Mouse (Mus musculus): ENCODE results near the gene Agpat4. TPM values are rescaled to one million over a fixed set of nuclear protein-coding genes. Genes with fewer than 3 reads are reported as not detected.

Agpat4 gene
- total and polyA plus RNA-seq, 2 experiments from 2014 or later: 9.2 to 13.4 TPM

DNA sequence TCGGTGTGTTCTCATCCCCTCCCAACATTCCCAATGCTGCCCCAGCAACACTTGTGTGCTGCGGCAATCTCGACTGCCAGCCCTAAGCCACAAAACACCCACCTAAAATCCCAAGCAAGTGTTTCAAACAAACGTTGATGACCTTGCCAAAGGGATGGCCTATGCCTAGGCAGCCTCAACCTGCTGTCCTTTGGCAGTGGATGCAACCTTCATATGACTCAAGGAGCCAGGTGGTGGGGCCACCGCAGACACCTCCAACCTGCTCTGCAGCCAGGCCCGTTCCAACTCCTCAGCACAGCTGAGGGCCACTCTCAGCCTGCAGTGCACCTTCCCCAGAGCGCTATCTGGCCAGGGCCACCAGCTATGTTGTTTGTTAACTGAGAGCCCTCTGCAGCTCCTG lies 110.0 kb downstream of the Agpat4 start:
- no peak overlapping the region for H3K27ac ChIP-seq (ENCODE audit: low read depth)
- H3K9me3 ChIP-seq (replicated peaks; ENCODE audit: control insufficient read depth, low read length): no peaks in the 10 kb centered on the region
- 85% methylated on average over 7 of the region's 7 CpGs for WGBS

GRCm38 (mm10) chr17:12229756-12230155 lies 111.3 kb downstream of the Agpat4 start:
- Histone ChIP-seq H3K4me3 (ENCODE audit: low read depth, low read length) (no peak overlapping the region), H3K27me3 (ENCODE audit: control insufficient read depth, insufficient read depth, low read length) (no peaks in the 10 kb centered on the region), H3K4me1 (ENCODE audit: control insufficient read depth, insufficient read depth) (no peaks in the 10 kb centered on the region), H3K27ac (ENCODE audit: low read depth) (no peak overlapping the region), H3K9ac (replicated peaks; ENCODE audit: low read depth, low read length) (no peak overlapping the region), H3K4me2 (ENCODE audit: low read depth, low read length) (no peak overlapping the region), H3K9me3 (replicated peaks; ENCODE audit: control insufficient read depth, low read length) (no peaks in the 10 kb centered on the region), H3K36me3 (replicated peaks; ENCODE audit: control insufficient read depth, insufficient read depth, low read length) (peaks cover 74% of the 10 kb centered on the region)
- 91% methylated on average over 9 of the region's 9 CpGs for WGBS
- no peak for DNase-seq (ENCODE audit: low spot score)
- no peak for TF ChIP-seq CTCF (IDR thresholded peaks at IDR 0.05; ENCODE audit: low read depth)
- no peak for ATAC-seq (ENCODE audit: insufficient read depth, low read depth)

More for the DNA sequence above, 110.0 kb downstream of the Agpat4 start:
- Histone ChIP-seq H3K36me3 (replicated peaks; ENCODE audit: control insufficient read depth, insufficient read depth, low read length) (peaks cover 68% of the 10 kb centered on the region), H3K4me3 (ENCODE audit: low read depth, low read length) (no peak overlapping the region), H3K4me2 (ENCODE audit: low read depth, low read length) (no peak overlapping the region), H3K9ac (replicated peaks; ENCODE audit: low read depth, low read length) (no peak overlapping the region), H3K27me3 (ENCODE audit: control insufficient read depth, insufficient read depth, low read length) (no peaks in the 10 kb centered on the region), H3K4me1 (ENCODE audit: control insufficient read depth, insufficient read depth) (no peaks in the 10 kb centered on the region)
- no peak for TF ChIP-seq EP300 (IDR thresholded peaks at IDR 0.05; ENCODE audit: low read depth)
- TF ChIP-seq CTCF (IDR thresholded peaks at IDR 0.05; ENCODE audit: low read depth): no peak
- ATAC-seq (ENCODE audit: insufficient read depth, low read depth) (no peak), DNase-seq (ENCODE audit: low spot score) (no peak)

GRCm38 (mm10) chr17:12230167-12230566 lies 111.7 kb downstream of the Agpat4 start:
- Histone ChIP-seq H3K27me3 (ENCODE audit: control insufficient read depth, insufficient read depth, low read length) (no peaks in the 10 kb centered on the region), H3K4me2 (ENCODE audit: low read depth, low read length) (no peak overlapping the region), H3K27ac (ENCODE audit: low read depth) (no peak overlapping the region), H3K9me3 (replicated peaks; ENCODE audit: control insufficient read depth, low read length) (no peaks in the 10 kb centered on the region), H3K36me3 (replicated peaks; ENCODE audit: control insufficient read depth, insufficient read depth, low read length) (peaks cover 78% of the 10 kb centered on the region), H3K4me1 (ENCODE audit: control insufficient read depth, insufficient read depth) (no peaks in the 10 kb centered on the region), H3K4me3 (ENCODE audit: low read depth, low read length) (no peak overlapping the region), H3K9ac (replicated peaks; ENCODE audit: low read depth, low read length) (no peak overlapping the region)
- ATAC-seq (ENCODE audit: insufficient read depth, low read depth) (no peak), DNase-seq (ENCODE audit: low spot score) (no peak)
- 79% methylated on average over 6 of the region's 6 CpGs for WGBS
- TF ChIP-seq CTCF (IDR thresholded peaks at IDR 0.05; ENCODE audit: low read depth) (no peak), EP300 (IDR thresholded peaks at IDR 0.05; ENCODE audit: low read depth) (no peak)

GRCm38 (mm10) chr17:12231087-12231486 lies 112.6 kb downstream of the Agpat4 start:
- no peaks in the 10 kb centered on the region for H3K9me3 ChIP-seq (replicated peaks; ENCODE audit: control insufficient read depth, low read length)
- H3K27me3 ChIP-seq (ENCODE audit: control insufficient read depth, insufficient read depth, low read length): no peaks in the 10 kb centered on the region
- no peak for TF ChIP-seq EP300 (IDR thresholded peaks at IDR 0.05; ENCODE audit: low read depth)
- TF ChIP-seq CTCF (IDR thresholded peaks at IDR 0.05; ENCODE audit: low read depth): no peak
- no peak overlapping the region for H3K27ac ChIP-seq (ENCODE audit: low read depth)
- H3K9ac ChIP-seq (replicated peaks; ENCODE audit: low read depth, low read length): no peak overlapping the region
- DNase-seq (ENCODE audit: low spot score) (no peak), ATAC-seq (ENCODE audit: insufficient read depth, low read depth) (no peak)
- no peaks in the 10 kb centered on the region for H3K4me1 ChIP-seq (ENCODE audit: control insufficient read depth, insufficient read depth)
- H3K4me2 ChIP-seq (ENCODE audit: low read depth, low read length): no peak overlapping the region
- peaks cover 80% of the 10 kb centered on the region for H3K36me3 ChIP-seq (replicated peaks; ENCODE audit: control insufficient read depth, insufficient read depth, low read length)
- WGBS: 75% methylated on average over 7 of the region's 7 CpGs
- H3K4me3 ChIP-seq (ENCODE audit: low read depth, low read length): no peak overlapping the region

DNA sequence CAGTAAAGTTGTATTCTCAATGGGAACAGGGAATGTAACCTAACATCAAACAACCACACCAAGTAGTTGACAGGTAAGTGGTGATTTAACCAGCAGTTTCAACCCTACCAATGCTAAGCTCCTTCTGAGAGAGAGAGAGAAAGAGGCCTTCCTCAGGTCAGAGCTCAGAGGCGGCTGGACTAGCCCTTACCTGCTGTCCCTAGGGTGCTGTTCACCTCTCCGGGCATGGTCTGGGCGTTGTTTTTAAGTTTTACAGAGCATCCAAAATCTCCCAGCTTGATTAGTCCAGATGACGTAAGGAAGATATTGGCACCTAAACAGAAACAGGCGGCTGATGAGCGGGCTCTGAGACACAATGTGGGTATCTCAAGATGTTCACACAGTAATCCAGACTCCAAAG lies 114.2 kb downstream of the Agpat4 start:
- no peaks in the 10 kb centered on the region for H3K27me3 ChIP-seq (ENCODE audit: control insufficient read depth, insufficient read depth, low read length)
- H3K4me3 ChIP-seq (ENCODE audit: low read depth, low read length): no peak overlapping the region
- no peaks in the 10 kb centered on the region for H3K9me3 ChIP-seq (replicated peaks; ENCODE audit: control insufficient read depth, low read length)
- TF ChIP-seq CTCF (IDR thresholded peaks at IDR 0.05; ENCODE audit: low read depth) (no peak), EP300 (IDR thresholded peaks at IDR 0.05; ENCODE audit: low read depth) (no peak)
- DNase-seq (ENCODE audit: low spot score) (no peak), ATAC-seq (ENCODE audit: insufficient read depth, low read depth) (no peak)
- H3K4me2 ChIP-seq (ENCODE audit: low read depth, low read length): no peak overlapping the region
- H3K36me3 ChIP-seq (replicated peaks; ENCODE audit: control insufficient read depth, insufficient read depth, low read length): peaks cover 83% of the 10 kb centered on the region
- WGBS: 93% methylated on average over 6 of the region's 6 CpGs
- no peak overlapping the region for H3K27ac ChIP-seq (ENCODE audit: low read depth)
- H3K9ac ChIP-seq (replicated peaks; ENCODE audit: low read depth, low read length): no peak overlapping the region
- no peaks in the 10 kb centered on the region for H3K4me1 ChIP-seq (ENCODE audit: control insufficient read depth, insufficient read depth)

DNA sequence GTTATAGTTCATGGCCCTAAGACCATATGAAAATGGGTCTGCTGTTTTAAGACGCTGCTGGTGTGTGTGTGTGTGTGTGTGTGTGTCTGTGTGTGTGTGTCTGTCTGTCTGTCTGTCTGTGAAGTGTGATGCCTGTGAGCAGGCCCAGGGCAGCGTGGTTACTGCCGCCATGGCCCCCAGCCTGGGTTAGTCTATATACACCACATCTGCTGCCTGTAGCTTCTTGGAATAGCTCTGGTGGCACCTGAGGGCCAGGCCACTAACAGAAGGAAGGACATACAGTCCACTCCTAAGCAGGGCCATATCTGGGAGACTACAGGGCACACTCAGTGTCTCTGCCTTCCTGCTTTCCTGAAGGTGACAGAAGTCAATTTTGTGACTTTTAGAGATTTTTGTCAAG lies 122.2 kb downstream of the Agpat4 start:
- TF ChIP-seq CTCF (IDR thresholded peaks at IDR 0.05; ENCODE audit: low read depth) (no peak), EP300 (IDR thresholded peaks at IDR 0.05; ENCODE audit: low read depth) (no peak)
- no peak overlapping the region for H3K9ac ChIP-seq (replicated peaks; ENCODE audit: low read depth, low read length)
- no peak overlapping the region for H3K4me2 ChIP-seq (ENCODE audit: low read depth, low read length)
- H3K27ac ChIP-seq (ENCODE audit: low read depth): no peak overlapping the region
- no peak for ATAC-seq (ENCODE audit: insufficient read depth, low read depth)
- 89% methylated on average over 3 of the region's 3 CpGs for WGBS
- H3K9me3 ChIP-seq (replicated peaks; ENCODE audit: control insufficient read depth, low read length): no peaks in the 10 kb centered on the region
- peaks cover 73% of the 10 kb centered on the region for H3K36me3 ChIP-seq (replicated peaks; ENCODE audit: control insufficient read depth, insufficient read depth, low read length)
- H3K27me3 ChIP-seq (ENCODE audit: control insufficient read depth, insufficient read depth, low read length): no peaks in the 10 kb centered on the region
- DNase-seq (ENCODE audit: low spot score): no peak
- H3K4me1 ChIP-seq (ENCODE audit: control insufficient read depth, insufficient read depth): no peaks in the 10 kb centered on the region
- H3K4me3 ChIP-seq (ENCODE audit: low read depth, low read length): no peak overlapping the region

Data from heart, postnatal 0 days (tissue).